Mouse (Mus musculus) adrenal gland, postnatal 0 days (tissue): Measurements from ENCODE around the gene Ubap2l. TPM values are rescaled to one million over a fixed set of nuclear protein-coding genes. Genes with fewer than 3 reads are reported as not detected.

ENCODE experiments used
- microRNA-seq: library from miRNA; unstranded; fragments of <30 nt; microRNA quantifications from one replicate; pipeline ENCODE4, GENCODE M21; 2016; ENCODE audit warnings: borderline replicate concordance; ENCODE audit not compliant: insufficient number of aligned reads
- polyA plus RNA-seq: library from polyadenylated mRNA; unstranded; fragments of >200 nt; fragmentation: Nextera tagmentation; extraction: Ambion mirVana; gene quantifications from 2 replicates; pipeline ENCODE4 v1.2.1, GENCODE M21; 2015

Ubap2l gene
- polyA plus RNA-seq: 96.5 and 132 TPM in 2 replicates

DNA sequence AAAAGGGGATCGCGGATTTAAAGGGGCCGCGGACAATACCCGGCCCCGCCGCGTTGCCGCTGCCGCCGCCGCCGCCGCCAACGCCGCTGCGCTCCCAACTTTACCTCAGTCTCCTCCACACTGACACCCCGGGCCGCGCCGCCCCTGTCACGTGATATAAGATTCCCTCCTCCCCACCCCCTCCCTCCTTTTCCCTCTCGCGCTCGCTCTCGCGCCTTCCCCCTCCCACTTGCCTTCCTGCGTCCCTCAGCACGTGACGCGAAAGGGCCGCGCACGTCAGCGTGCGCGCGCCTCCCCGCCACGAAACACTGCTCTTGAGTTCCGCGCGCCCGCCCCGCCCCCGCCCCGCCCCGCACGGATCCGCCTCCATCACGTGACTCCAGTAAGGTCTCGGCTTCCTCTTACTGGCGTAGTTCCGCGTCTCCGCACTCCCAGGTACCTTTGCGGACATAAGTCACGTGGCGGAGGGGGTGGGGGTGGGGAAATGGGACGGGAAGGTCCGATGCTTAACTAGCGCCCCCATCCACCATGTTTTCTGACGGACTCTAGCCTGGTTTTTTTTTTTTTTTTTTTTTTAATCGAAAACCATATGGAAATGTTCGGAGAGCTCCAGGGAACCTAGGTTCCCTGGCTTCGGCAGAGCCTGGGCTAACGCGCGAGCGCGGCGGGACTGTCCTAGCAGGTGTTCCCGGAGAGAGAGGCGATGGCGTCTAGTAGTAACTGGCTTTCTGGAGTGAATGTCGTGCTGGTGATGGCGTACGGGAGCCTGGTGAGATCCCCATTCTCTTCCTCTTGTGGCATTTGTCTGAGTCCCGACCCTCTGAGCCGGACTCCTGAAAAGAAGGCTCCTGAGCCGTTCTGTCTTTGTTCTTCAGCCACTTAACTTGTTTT, at the start of gene Ubap2l:
Gene Ubap2l, minus strand, starts transcription at position 278 of the 891 bp plus-strand sequence.

DNA sequence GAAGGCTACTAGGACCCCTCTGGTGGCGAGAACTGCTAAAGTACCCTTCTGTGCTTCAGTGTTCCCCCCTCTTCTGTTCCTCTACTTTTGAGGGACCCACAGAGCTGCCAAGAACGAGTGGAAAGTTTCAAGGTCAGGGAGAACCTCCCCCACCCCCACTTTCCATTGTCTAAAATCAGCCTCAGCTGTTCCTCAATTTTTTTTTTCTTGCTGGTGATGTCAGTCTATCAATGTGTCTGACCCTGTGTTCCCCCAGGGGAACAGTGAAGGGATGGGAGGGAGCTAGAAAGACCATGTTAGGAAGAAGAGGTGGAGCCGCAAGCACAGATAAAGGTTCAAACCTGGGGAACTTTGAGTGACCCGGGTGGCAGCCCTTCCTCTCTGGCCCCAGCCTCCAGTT, 19.9 kb upstream of the Ubap2l start, which contains the start of gene Tpm3:
Gene Tpm3, plus strand, starts transcription at position 356 of the 400 bp plus-strand sequence.

DNA sequence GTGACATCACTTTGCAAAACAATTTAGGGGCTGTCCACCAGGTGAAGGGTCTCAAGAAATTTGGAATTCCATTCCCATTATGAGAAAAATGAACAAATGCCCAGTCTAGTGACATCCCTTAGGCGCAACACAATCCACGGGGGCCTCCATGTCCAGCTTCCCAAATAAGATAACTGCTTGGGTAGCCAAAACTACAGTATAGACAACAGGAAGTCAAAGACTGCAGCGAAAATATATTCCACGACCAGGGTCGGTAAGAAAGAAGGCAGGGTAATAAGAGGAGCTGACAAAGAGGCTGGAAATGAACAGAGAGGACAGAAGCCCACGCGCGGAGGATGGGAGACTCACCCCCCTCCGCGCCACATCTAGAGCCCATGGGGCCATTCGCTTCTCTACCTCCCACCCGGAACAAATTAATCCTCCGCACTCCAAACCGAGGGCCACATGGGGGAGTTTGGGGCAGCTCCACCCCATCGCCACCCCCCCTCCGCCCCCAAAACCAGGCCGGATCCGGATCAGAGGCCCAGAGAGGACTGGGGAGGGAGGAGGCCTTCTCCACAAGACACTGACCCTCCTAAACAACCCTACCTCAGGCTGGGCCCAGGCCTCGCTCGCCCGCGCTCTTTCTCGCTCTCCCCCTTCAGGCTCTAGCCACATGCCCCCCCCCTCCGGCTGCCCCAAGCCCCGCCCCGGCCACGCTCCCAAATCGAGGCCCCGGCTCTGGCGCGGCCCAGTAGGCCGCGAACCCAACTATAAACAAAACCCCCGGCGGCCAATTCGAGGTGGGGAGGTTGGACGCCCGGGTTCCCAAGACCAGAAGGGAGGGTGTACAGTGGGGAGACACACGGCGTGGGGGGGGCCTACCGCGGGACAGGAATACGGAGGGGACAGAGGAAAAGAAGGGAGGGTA, 732 bp downstream of the Ubap2l start, which contains the start of gene 4933434E20Rik:
Gene 4933434E20Rik, plus strand, starts transcription at position 196 of the 910 bp plus-strand sequence.

DNA sequence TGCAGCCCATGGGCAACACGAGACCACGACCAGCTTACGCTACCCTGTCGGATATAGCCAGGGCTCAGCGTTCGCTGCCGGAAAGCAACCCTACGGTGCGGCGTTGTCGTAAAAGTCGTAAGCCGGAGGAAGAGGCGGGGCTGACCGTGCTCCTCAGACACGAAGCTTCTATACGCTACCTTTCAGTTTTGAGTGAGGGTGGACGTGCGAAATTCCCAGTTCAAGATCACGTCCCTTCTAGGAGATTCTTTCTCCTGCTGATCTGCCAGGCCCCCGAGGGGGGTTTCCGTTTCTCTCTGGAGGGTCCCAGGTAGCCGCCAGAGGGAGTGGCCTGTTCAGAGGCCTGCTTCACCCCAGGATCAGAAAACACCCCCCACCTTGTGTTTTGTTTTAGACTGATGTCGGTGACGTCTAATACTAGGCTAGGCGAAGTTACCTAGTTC, 53.8 kb downstream of the Ubap2l start, which contains the start of gene Hax1:
Gene Hax1, minus strand, starts transcription at position 169 of the 443 bp plus-strand sequence.

DNA sequence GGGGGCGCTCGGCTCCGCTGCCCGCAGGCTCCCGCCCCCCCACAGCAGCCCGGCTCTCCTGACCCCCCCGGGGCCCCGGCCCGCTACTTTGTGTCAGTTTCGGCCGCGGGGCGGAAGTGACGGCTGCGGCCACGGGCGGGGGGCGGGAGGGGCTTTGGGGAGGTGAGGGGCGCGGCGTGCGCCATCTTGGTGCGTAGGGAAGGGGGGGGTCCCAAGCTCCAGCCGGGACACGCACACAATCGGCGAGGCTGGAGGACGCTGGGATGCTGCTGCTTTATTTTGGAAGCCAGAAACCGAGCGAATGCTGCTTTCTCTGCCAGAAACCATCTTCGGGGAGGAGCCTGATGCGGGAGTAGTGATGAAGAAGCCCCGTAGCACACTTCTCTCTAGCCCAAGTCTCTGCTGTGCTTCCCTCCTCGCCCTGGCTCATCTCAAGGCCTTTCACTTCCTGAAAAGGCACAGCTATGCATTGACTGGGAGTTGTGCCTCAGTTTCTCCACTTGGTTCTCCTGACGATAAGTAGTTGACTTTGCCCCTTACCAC, 89.1 kb downstream of the Ubap2l start, which contains the start of gene Atp8b2:
Gene Atp8b2, minus strand, starts transcription at position 288 of the 543 bp plus-strand sequence.

Small RNA genes within 50 kb of the gene (microRNA-seq; reads per million reads assigned to microRNA genes)
- gene Mir190b (7.7 reads per million, percentile 11 among the genes with 10 or more reads in this experiment), gene Mir7669 (not detected)

Other genes starting within 250 kb of the Ubap2l start
- gene She, start 221.3 kb downstream of the Ubap2l start, polyA plus RNA-seq: 2.6 and 3.5 TPM in 2 replicates
- 2.6 and 3.0 TPM in 2 replicates for gene Il6ra, start 139.4 kb downstream of the Ubap2l start, polyA plus RNA-seq
- gene Atp8b2, start 89.1 kb downstream of the Ubap2l start, polyA plus RNA-seq: 8.0 and 8.3 TPM in 2 replicates
- gene Hax1, start 53.8 kb downstream of the Ubap2l start, polyA plus RNA-seq: 151 TPM in 2 replicates
- 208 and 215 TPM in 2 replicates for gene 4933434E20Rik, start 992 bp downstream of the Ubap2l start, polyA plus RNA-seq
- 203 and 310 TPM in 2 replicates for gene Tpm3, start 20.0 kb upstream of the Ubap2l start, polyA plus RNA-seq
- 0.08 TPM in 2 replicates for gene Nup210l, start 51.5 kb upstream of the Ubap2l start, polyA plus RNA-seq
- 2,050 and 4,492 TPM in 2 replicates for gene Rps27, start 161.0 kb upstream of the Ubap2l start, polyA plus RNA-seq
- gene Rab13, start 161.1 kb upstream of the Ubap2l start, polyA plus RNA-seq: 38.9 and 63.6 TPM in 2 replicates
- 178 and 208 TPM in 2 replicates for gene Jtb, start 179.0 kb upstream of the Ubap2l start, polyA plus RNA-seq
- gene Creb3l4, start 190.9 kb upstream of the Ubap2l start, polyA plus RNA-seq: 2.3 and 2.5 TPM in 2 replicates
- gene Slc39a1, start 195.5 kb upstream of the Ubap2l start, polyA plus RNA-seq: 107 and 126 TPM in 2 replicates
- 16.6 and 20.6 TPM in 2 replicates for gene Crtc2, start 201.5 kb upstream of the Ubap2l start, polyA plus RNA-seq
- 2.0 and 2.4 TPM in 2 replicates for gene Dennd4b, start 212.6 kb upstream of the Ubap2l start, polyA plus RNA-seq
- gene Gatad2b, start 240.6 kb upstream of the Ubap2l start, polyA plus RNA-seq: 6.1 and 9.7 TPM in 2 replicates